In the genomic region with DNA sequence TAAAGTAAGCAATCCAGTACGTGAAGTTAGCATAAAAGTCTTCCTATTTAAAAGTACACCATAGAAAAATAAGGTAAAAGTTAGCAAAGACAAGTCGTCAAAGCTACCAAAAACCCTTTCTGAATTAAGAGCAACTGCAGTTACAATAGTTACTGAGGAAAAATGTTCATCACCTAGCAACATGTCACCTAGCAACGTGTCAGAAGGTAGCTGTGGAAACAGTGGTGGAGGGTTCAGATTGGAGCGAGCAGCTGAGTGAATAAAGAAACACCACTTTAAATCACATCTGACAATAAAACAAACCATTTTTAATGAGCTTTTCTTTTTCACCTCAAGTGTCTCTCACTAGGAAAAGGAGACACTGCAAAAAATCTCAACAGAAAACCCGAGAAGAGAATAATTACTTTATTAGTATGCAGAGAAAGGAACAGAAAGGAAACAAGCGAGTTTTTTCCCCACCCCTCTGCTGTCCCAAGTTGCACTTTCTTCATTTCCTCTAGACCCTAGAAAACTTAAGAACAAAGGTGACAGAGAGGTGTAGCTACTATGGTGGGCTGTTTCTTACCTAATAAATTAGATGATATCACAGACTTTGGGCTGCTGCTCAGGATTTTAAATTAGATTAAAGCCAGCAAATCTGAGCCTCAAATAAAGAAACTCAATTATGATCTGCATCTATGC, we compare ENCODE assay signal across 12 mouse cellular contexts.
DNase-seq lines count a peak whose midpoint lies in the region; ATAC-seq lines count a peak whose summit lies in the region.
"Had no signal": no experiment of that assay in that cellular context is flagged by ENCODE, and none has a peak within 500 bp of the region (broad histone marks: within the 10 kb centered on the region; RNA-seq: fewer than 3 reads in every experiment).

No protein-coding gene starts in this region.

- 3% methylated on average over 6 of the region's 6 CpGs for WGBS in forebrain, embryonic 16.5 days
- 35% methylated on average over 6 of the region's 6 CpGs for WGBS in kidney, embryonic 16.5 days

- peak overlapping the region; percentile 20; the same call in 1 of the 2 replicates for H3K27ac ChIP-seq in forebrain, embryonic 16.5 days (ENCODE audit: low read length)
- H3K27ac ChIP-seq in kidney, embryonic 16.5 days (ENCODE audit: low read length): no peak overlapping the region
- H3K27ac ChIP-seq: liver, embryonic 12.5 days had no signal

- ATAC-seq in forebrain, embryonic 16.5 days: peak; percentile 98
- ATAC-seq in kidney, embryonic 16.5 days (ENCODE audit: low FRiP score, low TSS enrichment): no peak
- ATAC-seq in megakaryocyte-erythroid progenitor cell, adult 5-6 weeks (replicated peaks; ENCODE audit: low FRiP score, low TSS enrichment, poor library complexity, severe bottlenecking): no peak
- ATAC-seq: liver, embryonic 12.5 days had no signal

- no peaks in the 10 kb centered on the region for H3K36me3 ChIP-seq in forebrain, embryonic 16.5 days (ENCODE audit: control insufficient read depth, insufficient read depth)
- H3K36me3 ChIP-seq in kidney, embryonic 16.5 days (ENCODE audit: insufficient read depth, low read length): no peaks in the 10 kb centered on the region
- H3K36me3 ChIP-seq: liver, embryonic 12.5 days had no signal

- H3K9me3 ChIP-seq in forebrain, embryonic 16.5 days (ENCODE audit: control insufficient read depth, low read length): no peaks in the 10 kb centered on the region
- H3K9me3 ChIP-seq in kidney, embryonic 16.5 days (ENCODE audit: low read length): no peaks in the 10 kb centered on the region
- H3K9me3 ChIP-seq: liver, embryonic 12.5 days had no signal

- no peaks in the 10 kb centered on the region for H3K4me1 ChIP-seq in forebrain, embryonic 16.5 days (replicated peaks; ENCODE audit: control insufficient read depth, insufficient read depth, low read length)
- H3K4me1 ChIP-seq in kidney, embryonic 16.5 days (ENCODE audit: insufficient read depth, low read length): no peaks in the 10 kb centered on the region
- H3K4me1 ChIP-seq: liver, embryonic 12.5 days had no signal

- no peak overlapping the region for H3K9ac ChIP-seq in forebrain, embryonic 16.5 days (replicated peaks; ENCODE audit: low read depth, low read length)
- no peak overlapping the region for H3K9ac ChIP-seq in kidney, embryonic 16.5 days (replicated peaks; ENCODE audit: low read length)
- H3K9ac ChIP-seq: liver, embryonic 12.5 days had no signal

- H3K4me2 ChIP-seq in forebrain, embryonic 16.5 days (ENCODE audit: low read length): peak overlapping the region; percentile 2; the same call in 1 of the 2 replicates
- H3K4me2 ChIP-seq in kidney, embryonic 16.5 days (replicated peaks; ENCODE audit: low read depth, low read length): no peak overlapping the region
- H3K4me2 ChIP-seq: liver, embryonic 12.5 days had no signal

- H3K27me3 ChIP-seq in forebrain, embryonic 16.5 days (replicated peaks; ENCODE audit: control insufficient read depth, insufficient read depth, low read length): no peaks in the 10 kb centered on the region
- no peaks in the 10 kb centered on the region for H3K27me3 ChIP-seq in kidney, embryonic 16.5 days (ENCODE audit: insufficient read depth, low read length)
- H3K27me3 ChIP-seq: liver, embryonic 12.5 days had no signal

- DNase-seq in cerebellum, postnatal 10 days: peak; percentile 15 to 27
- no peak for DNase-seq in cerebellum, postnatal 36 days
- DNase-seq in layer of hippocampus, postnatal 10 days (ENCODE audit: low spot score in 2 of 2): peak; percentile 19 to 50
- DNase-seq in retina, embryonic 14.5 days (ENCODE audit: low spot score): peak; percentile 71
- no peak for DNase-seq in urinary bladder, postnatal 36 days (ENCODE audit: low spot score in 2 of 2)
- DNase-seq: cerebellum, adult 18-20 months; gastrocnemius, postnatal 25 days; thymus, postnatal 36 days had no signal

- H3K4me3 ChIP-seq in forebrain, embryonic 16.5 days (replicated peaks; ENCODE audit: low read length): no peak overlapping the region
- no peak overlapping the region for H3K4me3 ChIP-seq in kidney, embryonic 16.5 days (ENCODE audit: low read length)
- H3K4me3 ChIP-seq: liver, embryonic 12.5 days had no signal

Comparison
In these comparisons a context has a peak if more than half of its experiments do, and no peak if none do; other contexts are left out.
1. DNase-seq: peak in cerebellum, postnatal 10 days (2 of 2), layer of hippocampus, postnatal 10 days (2 of 2) and retina, embryonic 14.5 days (single experiment); none in cerebellum, postnatal 36 days (0 of 2) and urinary bladder, postnatal 36 days (0 of 2).